22 mouse cellular contexts compared by ENCODE assay signal in genomic region chr2:81089121-81089520, GRCm38 (mm10).
"Had no signal": no experiment of that assay in that cellular context is flagged by ENCODE, and none has a peak within 500 bp of the region (broad histone marks: within the 10 kb centered on the region; RNA-seq: fewer than 3 reads in every experiment).

No protein-coding gene starts in this region.

- H3K9me3 ChIP-seq: lung, embryonic 15.5 days; midbrain, embryonic 12.5 days; neural tube, embryonic 12.5 days; neural tube, embryonic 15.5 days had no signal

- H3K4me2 ChIP-seq: lung, embryonic 15.5 days; midbrain, embryonic 12.5 days; neural tube, embryonic 12.5 days; neural tube, embryonic 15.5 days had no signal

- ATAC-seq: liver, postnatal 0 days; lung, postnatal 0 days; midbrain, embryonic 16.5 days had no signal

- H3K9ac ChIP-seq: liver, postnatal 0 days; lung, embryonic 15.5 days; midbrain, embryonic 12.5 days; neural tube, embryonic 12.5 days; neural tube, embryonic 15.5 days had no signal

- H3K27ac ChIP-seq: lung, embryonic 15.5 days; macrophage; midbrain, embryonic 12.5 days; neural tube, embryonic 12.5 days; neural tube, embryonic 15.5 days had no signal

- H3K36me3 ChIP-seq: lung, embryonic 15.5 days; midbrain, embryonic 12.5 days; neural tube, embryonic 12.5 days; neural tube, embryonic 15.5 days had no signal

- DNase-seq: liver, postnatal 0 days; lung, adult 2 months; lung, postnatal 14 days; lung, postnatal 36 days; midbrain, embryonic 14.5 days; retina, postnatal 1 day; right cerebral cortex, adult 18-20 months; right cerebral cortex, postnatal 25 days; right cerebral cortex, postnatal 4 days; spleen, adult 18-20 months; thymus, adult 18-20 months; thymus, postnatal 14 days; thymus, postnatal 36 days had no signal

- H3K4me1 ChIP-seq: lung, embryonic 15.5 days; megakaryocyte, embryonic 14.5 days; midbrain, embryonic 12.5 days; neural tube, embryonic 12.5 days; neural tube, embryonic 15.5 days had no signal

- H3K27me3 ChIP-seq: lung, embryonic 15.5 days; megakaryocyte, embryonic 14.5 days; midbrain, embryonic 12.5 days; neural tube, embryonic 12.5 days; neural tube, embryonic 15.5 days had no signal

- H3K4me3 ChIP-seq: lung, embryonic 15.5 days; megakaryocyte, embryonic 14.5 days; midbrain, embryonic 12.5 days; myocyte; neural tube, embryonic 12.5 days; neural tube, embryonic 15.5 days had no signal
